In the genomic region with DNA sequence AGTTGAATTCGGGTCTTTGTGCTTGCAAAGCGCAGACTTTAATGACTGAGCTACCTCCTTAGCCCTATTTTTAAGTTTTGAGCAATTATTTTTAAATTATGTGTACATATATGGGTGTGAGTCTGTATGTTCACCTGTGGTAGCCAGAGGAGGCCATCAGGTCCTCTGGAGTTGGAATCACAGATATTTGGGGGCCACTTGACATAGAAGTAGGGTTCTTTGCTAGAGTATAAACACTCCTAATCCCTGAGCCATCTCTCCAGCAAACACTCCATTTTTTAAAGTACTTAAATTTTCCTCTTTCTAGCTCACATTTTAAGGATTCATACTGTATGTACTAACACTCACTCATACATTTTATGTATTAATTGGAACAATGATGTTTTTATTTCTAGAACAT, we compare ENCODE assay signal across 20 mouse cellular contexts. TPM values are rescaled to one million over a fixed set of nuclear protein-coding genes. Genes with fewer than 3 reads are reported as not detected.
"Had no signal": no experiment of that assay in that cellular context is flagged by ENCODE, and none has a peak within 500 bp of the region (broad histone marks: within the 10 kb centered on the region; RNA-seq: fewer than 3 reads in every experiment).

No protein-coding gene starts in this region.

- H3K27ac ChIP-seq: limb, embryonic 15.5 days; liver, embryonic 14.5 days; macrophage; midbrain, embryonic 13.5 days; midbrain, embryonic 15.5 days; neural tube, embryonic 12.5 days had no signal

- H3K9ac ChIP-seq: limb, embryonic 15.5 days; liver, embryonic 12.5 days; liver, embryonic 14.5 days; midbrain, embryonic 13.5 days; midbrain, embryonic 15.5 days; neural tube, embryonic 12.5 days had no signal

- DNase-seq: right cerebral cortex, postnatal 25 days; right cerebral cortex, postnatal 4 days; spleen, adult 18-20 months; thymus, adult 18-20 months; thymus, postnatal 14 days; thymus, postnatal 36 days had no signal

- H3K4me2 ChIP-seq: limb, embryonic 15.5 days; liver, embryonic 12.5 days; midbrain, embryonic 11.5 days; midbrain, embryonic 13.5 days; midbrain, embryonic 15.5 days; neural tube, embryonic 12.5 days had no signal

- ATAC-seq: midbrain, embryonic 13.5 days; midbrain, embryonic 15.5 days had no signal

- H3K27me3 ChIP-seq: limb, embryonic 15.5 days; liver, embryonic 12.5 days; megakaryocyte, embryonic 14.5 days; midbrain, embryonic 13.5 days; midbrain, embryonic 15.5 days; neural tube, embryonic 12.5 days had no signal

- H3K9me3 ChIP-seq: limb, embryonic 15.5 days; liver, embryonic 12.5 days; midbrain, embryonic 13.5 days; midbrain, embryonic 15.5 days had no signal

- H3K4me3 ChIP-seq: limb, embryonic 15.5 days; liver, embryonic 12.5 days; megakaryocyte, embryonic 14.5 days; midbrain, embryonic 13.5 days; midbrain, embryonic 15.5 days; neural tube, embryonic 12.5 days had no signal

- H3K36me3 ChIP-seq: limb, embryonic 15.5 days; midbrain, embryonic 13.5 days; midbrain, embryonic 15.5 days; neural tube, embryonic 12.5 days had no signal

- H3K4me1 ChIP-seq: limb, embryonic 15.5 days; midbrain, embryonic 13.5 days; midbrain, embryonic 15.5 days; neural tube, embryonic 12.5 days had no signal

RNA-seq across cellular contexts. Expression of gene Serpinb9b, which starts 52.9 kb away (rescaled TPM):
- total RNA-seq: liver, adult 2 months; megakaryocyte progenitor cell, adult 5-6 weeks had no signal
- polyA plus RNA-seq: liver, embryonic 12.5 days; small intestine, adult 2 months; stomach, embryonic 14.5 days; stomach, embryonic 16.5 days had no signal
